Mouse (Mus musculus) brain, embryonic 14.5 days (tissue): ENCODE data around the gene Ece1. TPM values are rescaled to one million over a fixed set of nuclear protein-coding genes. Genes with fewer than 3 reads are reported as not detected.
"Not testable (repeated sequence)": the region's sequence is repeated elsewhere in the genome, so short reads cannot be mapped to it uniquely, and the experiment has no call there.

Experiments used
- DNase-seq: peaks from one replicate; pipeline ENCODE4 v3.0.0-alpha.2; 2011; ENCODE audit warnings: low read depth
- CTCF ChIP-seq: fragments of 200-500 bp; IDR thresholded peaks from 2 replicates; pipeline ENCODE4 v1.5.1; 2012; ENCODE audit warnings: inconsistent platforms, mild to moderate bottlenecking, moderate library complexity, borderline replicate concordance; ENCODE audit not compliant: insufficient read depth, insufficient read length; ENCODE audit errors: extremely low read depth
- POLR2A ChIP-seq: fragments of 200-500 bp; IDR thresholded peaks from 2 replicates; pipeline ENCODE4 v1.6.1; 2012; ENCODE audit warnings: mild to moderate bottlenecking, inconsistent platforms, borderline replicate concordance; ENCODE audit not compliant: poor library complexity, insufficient read depth, insufficient read length, severe bottlenecking; ENCODE audit errors: extremely low read depth
- polyA plus RNA-seq: library from polyadenylated mRNA; depleted of rRNA; stranded (reverse); fragments of >200 nt; gene quantifications from 2 replicates; pipeline ENCODE4 v1.2.3, GENCODE M21; 2012

Ece1 gene
- polyA plus RNA-seq, 1 experiment: 15.8 TPM

GRCm38 (mm10) chr4:137945376-137945775 is 83.3 kb downstream of the Ece1 start:
- no peak for DNase-seq
- TF ChIP-seq CTCF: peak; percentile 26; the same call in 1 of the 2 replicates
- no peak for TF ChIP-seq POLR2A

GRCm38 (mm10) chr4:137946419-137946818 is 84.4 kb downstream of the Ece1 start:
- no peak for TF ChIP-seq CTCF
- TF ChIP-seq POLR2A: no peak
- DNase-seq: no peak

- peak; percentile 87 for TF ChIP-seq CTCF
- TF ChIP-seq POLR2A: no peak
- DNase-seq: peak; percentile 89
Observed at GRCm38 (mm10) chr4:137952840-137953239, 90.8 kb downstream of the Ece1 start.

- no peak for TF ChIP-seq CTCF
- no peak for TF ChIP-seq POLR2A
- DNase-seq: no peak
Observed at GRCm38 (mm10) chr4:137954184-137954583, 92.1 kb downstream of the Ece1 start.

- DNase-seq: no peak
- TF ChIP-seq POLR2A (no peak), CTCF (peak; percentile 25; the same call in 1 of the 2 replicates)
Observed at GRCm38 (mm10) chr4:137954926-137955396, 92.9 kb downstream of the Ece1 start.

- no peak for TF ChIP-seq CTCF
- TF ChIP-seq POLR2A: no peak
- DNase-seq: no peak
Observed at GRCm38 (mm10) chr4:137956260-137956659, 94.2 kb downstream of the Ece1 start.

GRCm38 (mm10) chr4:137959889-137960665 is 98.0 kb downstream of the Ece1 start:
- DNase-seq: no peak

GRCm38 (mm10) chr4:137960757-137961156 is 98.7 kb downstream of the Ece1 start:
- TF ChIP-seq CTCF (no peak), POLR2A (no peak)
- no peak for DNase-seq

More at GRCm38 (mm10) chr4:137959889-137960665, 98.0 kb downstream of the Ece1 start:
- TF ChIP-seq CTCF (peak; percentile 46; the same call in 1 of the 2 replicates), POLR2A (no peak)

- TF ChIP-seq CTCF (no peak), POLR2A (no peak)
- peak; percentile 53 for DNase-seq
Observed at GRCm38 (mm10) chr4:137962643-137963350, 100.8 kb downstream of the Ece1 start.

- no peak for TF ChIP-seq POLR2A
- no peak for TF ChIP-seq CTCF
- DNase-seq: peak; percentile 48
Observed at GRCm38 (mm10) chr4:137963431-137963830, 101.4 kb downstream of the Ece1 start.

GRCm38 (mm10) chr4:137963881-137964584 is 102.0 kb downstream of the Ece1 start:
- peak; percentile 80 for DNase-seq
- TF ChIP-seq CTCF (peak; percentile 82), POLR2A (no peak)

GRCm38 (mm10) chr4:137964585-137964930 is 102.5 kb downstream of the Ece1 start:
- TF ChIP-seq POLR2A (no peak), CTCF (no peak)
- no peak for DNase-seq

- peak; percentile 90 for DNase-seq
- no peak for TF ChIP-seq POLR2A
- peak; percentile 97 for TF ChIP-seq CTCF
Observed at GRCm38 (mm10) chr4:137968203-137968602, 106.2 kb downstream of the Ece1 start.

- not testable (repeated sequence) for DNase-seq
Observed at GRCm38 (mm10) chr4:137970623-137971199, 108.7 kb downstream of the Ece1 start.

- DNase-seq: not testable (repeated sequence)
Observed at GRCm38 (mm10) chr4:137974856-137975432, 112.9 kb downstream of the Ece1 start.

GRCm38 (mm10) chr4:137979066-137979644 is 117.1 kb downstream of the Ece1 start:
- DNase-seq: not testable (repeated sequence)
